Mouse (Mus musculus) forebrain, embryonic 11.5 days (tissue): Measurements from ENCODE around the gene Pou3f1. TPM values are rescaled to one million over a fixed set of nuclear protein-coding genes. Genes with fewer than 3 reads are reported as not detected.

Experiments used
- ATAC-seq: fragments of 200-750 bp; cut with Nextera tagmentation; replicated peaks from 2 replicates; pipeline ENCODE4 v1.8.0; 2017; ENCODE audit warnings: moderate TSS enrichment; ENCODE audit not compliant: low FRiP score
- DNase-seq: peaks from one replicate; pipeline ENCODE4 v3.0.0-alpha.2; 2017; ENCODE audit warnings: low spot score
- H3K27ac ChIP-seq: fragments of 300-500 bp; sonication (generic); 2 replicates; pipeline ENCODE4 v1.5.1; 2014; ENCODE audit warnings: low read depth, low read length
- H3K27me3 ChIP-seq: fragments of 300-500 bp; sonication (generic); 2 replicates; pipeline ENCODE4 v1.6.1; 2014; ENCODE audit warnings: mild to moderate bottlenecking, low read length, mixed read lengths; ENCODE audit not compliant: control insufficient read depth, insufficient read depth
- H3K36me3 ChIP-seq: fragments of 300-500 bp; sonication (generic); 2 replicates; pipeline ENCODE4 v1.6.1; 2014; ENCODE audit warnings: mild to moderate bottlenecking, low read length, moderate library complexity, mixed read lengths; ENCODE audit not compliant: control insufficient read depth, insufficient read depth
- H3K4me1 ChIP-seq: fragments of 300-500 bp; sonication (generic); replicated peaks from 2 replicates; pipeline ENCODE4 v1.6.1; 2014; ENCODE audit warnings: low read length, mixed read lengths; ENCODE audit not compliant: control insufficient read depth, insufficient read depth
- H3K4me2 ChIP-seq: fragments of 300-500 bp; sonication (generic); 2 replicates; pipeline ENCODE4 v1.6.1; 2014; ENCODE audit warnings: low read depth, mild to moderate bottlenecking, low read length, moderate library complexity, mixed read lengths; ENCODE audit not compliant: severe bottlenecking
- H3K4me3 ChIP-seq: fragments of 300-500 bp; sonication (generic); 2 replicates; pipeline ENCODE4 v1.5.1; 2014; ENCODE audit warnings: low read depth, low read length
- H3K9ac ChIP-seq: fragments of 300-500 bp; sonication (generic); 2 replicates; pipeline ENCODE4 v1.6.1; 2014; ENCODE audit warnings: low read length
- H3K9me3 ChIP-seq: fragments of 300-500 bp; sonication (generic); 2 replicates; pipeline ENCODE4 v1.6.1; 2016; ENCODE audit warnings: low read length, mixed read lengths; ENCODE audit not compliant: control insufficient read depth
- WGBS: fragments of 180-500 bp; shearing (Covaris S2); extraction: QIAGEN DNeasy Blood & Tissue Kit; methylation state at CpG from one replicate; pipeline ENCODE4 v1.1.7; 2014; 5-methylcytosine and 5-hydroxymethylcytosine counted together
- polyA plus RNA-seq: library from polyadenylated mRNA; unstranded; fragments of >200 nt; fragmentation: Nextera tagmentation; extraction: Ambion mirVana; gene quantifications from 2 replicates; pipeline ENCODE4 v1.2.1, GENCODE M21; 2014

The Pou3f1 gene
- polyA plus RNA-seq, 1 experiment from 2014 or later = 8.6 TPM

- Histone ChIP-seq H3K9me3 (no peaks in the 10 kb centered on the region), H3K9ac (peak overlapping the region; percentile 33; the same call in 1 of the 2 replicates), H3K4me3 (no peak overlapping the region), H3K27me3 (no peaks in the 10 kb centered on the region), H3K27ac (no peak overlapping the region), H3K4me1 (peaks cover 7% of the 10 kb centered on the region; the same call in 1 of the 2 replicates), H3K4me2 (peak overlapping the region; percentile 31; the same call in 1 of the 2 replicates), H3K36me3 (no peaks in the 10 kb centered on the region)
- ATAC-seq = no peak
- 13% methylated on average over 16 of the region's 16 CpGs for WGBS
- DNase-seq = no peak
These were observed 38.0 kb upstream of the Pou3f1 start for GRCm38 (mm10) chr4:124618599-124618998.

GRCm38 (mm10) chr4:124621406-124621805, 35.2 kb upstream of the Pou3f1 start:
- DNase-seq = no peak
- H3K27ac ChIP-seq = no peak overlapping the region
- no peaks in the 10 kb centered on the region for H3K36me3 ChIP-seq
- H3K4me2 ChIP-seq = no peak overlapping the region
- no peaks in the 10 kb centered on the region for H3K9me3 ChIP-seq
- no peak overlapping the region for H3K4me3 ChIP-seq
- no peaks in the 10 kb centered on the region for H3K27me3 ChIP-seq
- peaks cover 7% of the 10 kb centered on the region for H3K4me1 ChIP-seq
- no peak overlapping the region for H3K9ac ChIP-seq
- WGBS = 70% methylated on average over 11 of the region's 11 CpGs
- ATAC-seq = no peak

GRCm38 (mm10) chr4:124622566-124622965, 34.0 kb upstream of the Pou3f1 start:
- Histone ChIP-seq H3K36me3 (no peaks in the 10 kb centered on the region), H3K9ac (no peak overlapping the region), H3K27ac (no peak overlapping the region), H3K9me3 (no peaks in the 10 kb centered on the region), H3K4me1 (peaks cover 7% of the 10 kb centered on the region), H3K4me3 (no peak overlapping the region), H3K27me3 (no peaks in the 10 kb centered on the region), H3K4me2 (no peak overlapping the region)
- no peak for DNase-seq
- WGBS = 88% methylated on average over 5 of the region's 5 CpGs
- no peak for ATAC-seq

- Histone ChIP-seq H3K9me3 (no peaks in the 10 kb centered on the region), H3K4me3 (no peak overlapping the region), H3K36me3 (no peaks in the 10 kb centered on the region), H3K27me3 (no peaks in the 10 kb centered on the region), H3K27ac (no peak overlapping the region), H3K9ac (peak overlapping the region; percentile 16; the same call in 1 of the 2 replicates), H3K4me2 (no peak overlapping the region), H3K4me1 (peaks cover under 1% of the 10 kb centered on the region; the same call in 1 of the 2 replicates)
- ATAC-seq = no peak
- no peak for DNase-seq
- 38% methylated on average over 7 of the region's 7 CpGs for WGBS
These were observed 32.5 kb upstream of the Pou3f1 start for GRCm38 (mm10) chr4:124624111-124624581.

- ATAC-seq = no peak
- no peak overlapping the region for H3K4me3 ChIP-seq
- no peak for DNase-seq
- H3K9ac ChIP-seq = no peak overlapping the region
- no peak overlapping the region for H3K27ac ChIP-seq
- no peaks in the 10 kb centered on the region; the same call in 1 of the 2 replicates for H3K4me1 ChIP-seq
- whole genome bisulfite sequencing = 83% methylated on average over 1 of the region's 1 CpGs
- H3K36me3 ChIP-seq = no peaks in the 10 kb centered on the region
- no peaks in the 10 kb centered on the region for H3K27me3 ChIP-seq
- no peak overlapping the region for H3K4me2 ChIP-seq
- no peaks in the 10 kb centered on the region for H3K9me3 ChIP-seq
These were observed 29.8 kb upstream of the Pou3f1 start for GRCm38 (mm10) chr4:124626836-124627235.

GRCm38 (mm10) chr4:124631456-124631855, 25.2 kb upstream of the Pou3f1 start:
- 78% methylated on average over 4 of the region's 4 CpGs for WGBS
- ATAC-seq = no peak
- H3K36me3 ChIP-seq = no peaks in the 10 kb centered on the region
- H3K9me3 ChIP-seq = no peaks in the 10 kb centered on the region
- no peak overlapping the region for H3K4me2 ChIP-seq
- 0 out of 2 replicates have a peak, but pooled peaks cover 2% of the 10 kb centered on the region for H3K27me3 ChIP-seq
- H3K4me1 ChIP-seq = no peaks in the 10 kb centered on the region
- H3K9ac ChIP-seq = no peak overlapping the region
- H3K4me3 ChIP-seq = no peak overlapping the region
- no peak for DNase-seq
- no peak overlapping the region for H3K27ac ChIP-seq

GRCm38 (mm10) chr4:124632856-124633255, 23.8 kb upstream of the Pou3f1 start:
- 80% methylated on average over 10 of the region's 10 CpGs for WGBS
- Histone ChIP-seq H3K27ac (no peak overlapping the region), H3K27me3 (0 out of 2 replicates have a peak, but pooled peaks cover 2% of the 10 kb centered on the region), H3K36me3 (no peaks in the 10 kb centered on the region), H3K4me1 (no peaks in the 10 kb centered on the region), H3K9me3 (no peaks in the 10 kb centered on the region), H3K9ac (no peak overlapping the region), H3K4me3 (no peak overlapping the region), H3K4me2 (no peak overlapping the region)
- ATAC-seq = no peak
- no peak for DNase-seq

GRCm38 (mm10) chr4:124633281-124633680, 23.3 kb upstream of the Pou3f1 start:
- Histone ChIP-seq H3K36me3 (no peaks in the 10 kb centered on the region), H3K27me3 (0 out of 2 replicates have a peak, but pooled peaks cover 2% of the 10 kb centered on the region), H3K4me2 (no peak overlapping the region), H3K4me3 (no peak overlapping the region), H3K27ac (no peak overlapping the region), H3K9ac (no peak overlapping the region), H3K9me3 (no peaks in the 10 kb centered on the region), H3K4me1 (no peaks in the 10 kb centered on the region)
- WGBS = 7% methylated on average over 9 of the region's 9 CpGs
- ATAC-seq = no peak
- peak; percentile 78 for DNase-seq

- WGBS = 33% methylated on average over 12 of the region's 12 CpGs
- H3K9ac ChIP-seq = no peak overlapping the region
These were observed 16.9 kb upstream of the Pou3f1 start for GRCm38 (mm10) chr4:124639715-124640114.

More at GRCm38 (mm10) chr4:124639715-124640114, 16.9 kb upstream of the Pou3f1 start:
- Histone ChIP-seq H3K27me3 (peaks cover 2% of the 10 kb centered on the region), H3K9me3 (no peaks in the 10 kb centered on the region), H3K4me2 (no peak overlapping the region), H3K27ac (no peak overlapping the region), H3K4me3 (no peak overlapping the region), H3K36me3 (no peaks in the 10 kb centered on the region), H3K4me1 (no peaks in the 10 kb centered on the region; the same call in 1 of the 2 replicates)
- DNase-seq (no peak), ATAC-seq (no peak)
